ENCODE assay signal across 13 mouse cellular contexts in the genomic region with DNA sequence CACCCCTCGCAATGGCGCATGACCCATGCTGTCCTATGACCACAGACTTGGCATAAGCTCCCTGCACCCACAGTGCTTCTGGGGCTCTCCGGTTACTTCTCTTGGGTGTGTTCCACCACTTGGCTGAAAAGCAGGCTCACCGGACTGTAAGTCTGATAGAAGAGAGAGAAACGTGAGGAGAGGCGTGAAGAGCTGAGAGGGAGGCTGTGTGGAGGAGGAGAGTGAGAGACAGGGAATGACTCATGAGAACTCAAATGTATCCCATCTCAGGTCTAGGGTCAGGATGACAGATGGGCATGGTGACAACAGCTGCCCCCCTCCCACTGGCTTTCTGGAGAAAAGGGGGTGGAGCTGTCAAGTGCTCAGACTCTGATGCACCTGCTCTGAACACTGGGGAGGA. TPM values are rescaled to one million over a fixed set of nuclear protein-coding genes. Genes with fewer than 3 reads are reported as not detected.
DNase-seq lines count a peak whose midpoint lies in the region; ATAC-seq lines count a peak whose summit lies in the region.
"Had no signal": no experiment of that assay in that cellular context is flagged by ENCODE, and none has a peak within 500 bp of the region (broad histone marks: within the 10 kb centered on the region; RNA-seq: fewer than 3 reads in every experiment).

No protein-coding gene starts in this region.

- no peaks in the 10 kb centered on the region for H3K4me1 ChIP-seq in embryonic facial prominence, embryonic 14.5 days (ENCODE audit: control insufficient read depth, insufficient read depth, low read length)
- peaks cover 17% of the 10 kb centered on the region for H3K4me1 ChIP-seq in embryonic facial prominence, embryonic 10.5 days
- peaks cover 9% of the 10 kb centered on the region for H3K4me1 ChIP-seq in kidney, embryonic 15.5 days
- H3K4me1 ChIP-seq: embryonic facial prominence, embryonic 12.5 days; liver, embryonic 15.5 days had no signal

- DNase-seq in embryonic facial prominence, embryonic 14.5 days (ENCODE audit: low spot score), result peak; percentile 24
- DNase-seq in embryonic facial prominence, embryonic 10.5 days (ENCODE audit: low spot score), result no peak
- no peak for DNase-seq in kidney, postnatal 10 days
- peak; percentile 81 for DNase-seq in right cerebral cortex, adult 18-20 months
- DNase-seq in right cerebral cortex, postnatal 4 days, result no peak
- peak; percentile 76 to 80 for DNase-seq in right cerebral cortex, postnatal 36 days (ENCODE audit: low spot score in 2 of 2)
- DNase-seq in adipocyte (ENCODE audit: low spot score), result no peak
- DNase-seq: adrenal gland, adult 8-10 months; heart, postnatal 10 days; kidney, postnatal 36 days had no signal

- no peak overlapping the region for H3K9ac ChIP-seq in embryonic facial prominence, embryonic 14.5 days (ENCODE audit: low read depth, low read length)
- H3K9ac ChIP-seq in kidney, embryonic 15.5 days, result no peak overlapping the region
- H3K9ac ChIP-seq: embryonic facial prominence, embryonic 12.5 days; liver, embryonic 15.5 days had no signal

- H3K4me2 ChIP-seq in embryonic facial prominence, embryonic 14.5 days (ENCODE audit: low read depth, low read length), result no peak overlapping the region
- H3K4me2 ChIP-seq in kidney, embryonic 15.5 days, result no peak overlapping the region
- H3K4me2 ChIP-seq: embryonic facial prominence, embryonic 12.5 days; liver, embryonic 15.5 days had no signal

- 59% methylated on average over 6 of the region's 6 CpGs for WGBS in embryonic facial prominence, embryonic 14.5 days
- WGBS in embryonic facial prominence, embryonic 10.5 days, result 80% methylated on average over 6 of the region's 6 CpGs
- 43% methylated on average over 6 of the region's 6 CpGs for WGBS in kidney, embryonic 15.5 days

- H3K36me3 ChIP-seq in embryonic facial prominence, embryonic 14.5 days (ENCODE audit: control insufficient read depth, insufficient read depth, low read length), result no peaks in the 10 kb centered on the region
- H3K36me3 ChIP-seq in embryonic facial prominence, embryonic 10.5 days (replicated peaks), result no peaks in the 10 kb centered on the region
- H3K36me3 ChIP-seq in kidney, embryonic 15.5 days, result no peaks in the 10 kb centered on the region
- H3K36me3 ChIP-seq: embryonic facial prominence, embryonic 12.5 days; liver, embryonic 15.5 days had no signal

- H3K27ac ChIP-seq in embryonic facial prominence, embryonic 14.5 days (replicated peaks; ENCODE audit: low read depth, low read length), result no peak overlapping the region
- no peak overlapping the region for H3K27ac ChIP-seq in embryonic facial prominence, embryonic 10.5 days (replicated peaks)
- no peak overlapping the region for H3K27ac ChIP-seq in kidney, embryonic 15.5 days
- H3K27ac ChIP-seq: embryonic facial prominence, embryonic 12.5 days; liver, embryonic 15.5 days had no signal

- peaks cover 10% of the 10 kb centered on the region for H3K27me3 ChIP-seq in embryonic facial prominence, embryonic 14.5 days (replicated peaks; ENCODE audit: control insufficient read depth, insufficient read depth, low read length)
- H3K27me3 ChIP-seq in embryonic facial prominence, embryonic 10.5 days (replicated peaks; ENCODE audit: low read depth, poor library complexity, severe bottlenecking), result peaks cover 22% of the 10 kb centered on the region
- H3K27me3 ChIP-seq in kidney, embryonic 15.5 days, result peaks cover 24% of the 10 kb centered on the region
- H3K27me3 ChIP-seq: embryonic facial prominence, embryonic 12.5 days had no signal

- no peaks in the 10 kb centered on the region for H3K9me3 ChIP-seq in embryonic facial prominence, embryonic 14.5 days (ENCODE audit: control insufficient read depth, low read length)
- no peaks in the 10 kb centered on the region for H3K9me3 ChIP-seq in embryonic facial prominence, embryonic 10.5 days
- H3K9me3 ChIP-seq in kidney, embryonic 15.5 days (replicated peaks), result no peaks in the 10 kb centered on the region
- H3K9me3 ChIP-seq: embryonic facial prominence, embryonic 12.5 days; liver, embryonic 15.5 days had no signal

- H3K4me3 ChIP-seq in embryonic facial prominence, embryonic 14.5 days (ENCODE audit: low read depth, low read length), result no peak overlapping the region
- H3K4me3 ChIP-seq in embryonic facial prominence, embryonic 10.5 days, result no peak overlapping the region
- no peak overlapping the region for H3K4me3 ChIP-seq in kidney, embryonic 15.5 days (replicated peaks)
- H3K4me3 ChIP-seq: embryonic facial prominence, embryonic 12.5 days; liver, embryonic 15.5 days had no signal

- peak; percentile 47; the same call in 1 of the 2 replicates for ATAC-seq in embryonic facial prominence, embryonic 14.5 days (ENCODE audit: low read depth)
- ATAC-seq in kidney, embryonic 15.5 days (replicated peaks; ENCODE audit: low FRiP score), result peak; percentile 68

RNA-seq across cellular contexts. Expression of a gene that starts 34.5 kb away (rescaled TPM):
- polyA plus RNA-seq in embryonic facial prominence, embryonic 14.5 days (2014; fragmentation: Nextera tagmentation; extraction: Ambion mirVana), result 9.4 and 9.9 TPM in 2 replicates
- 6.7 and 8.1 TPM in 2 replicates for polyA plus RNA-seq in embryonic facial prominence, embryonic 10.5 days (2016; fragmentation: Nextera tagmentation; extraction: Ambion mirVana)
- polyA plus RNA-seq in kidney, embryonic 15.5 days (2015; fragmentation: Nextera tagmentation; extraction: Ambion mirVana), result 2.3 and 3.2 TPM in 2 replicates

RNA-seq across cellular contexts. Expression of a gene that starts 59.8 kb away (rescaled TPM):
- 1.8 and 2.8 TPM in 2 replicates for polyA plus RNA-seq in embryonic facial prominence, embryonic 14.5 days (2014; fragmentation: Nextera tagmentation; extraction: Ambion mirVana)
- polyA plus RNA-seq in embryonic facial prominence, embryonic 10.5 days (2016; fragmentation: Nextera tagmentation; extraction: Ambion mirVana), result 0.47 and 0.82 TPM in 2 replicates
- polyA plus RNA-seq in kidney, embryonic 15.5 days (2015; fragmentation: Nextera tagmentation; extraction: Ambion mirVana), result 0.48 and 0.50 TPM in 2 replicates
- polyA plus RNA-seq: liver, embryonic 15.5 days had no signal

Comparison
In these comparisons a context has a peak if more than half of its experiments do, and no peak if none do; other contexts are left out.
1. DNase-seq: peak in embryonic facial prominence, embryonic 14.5 days (single experiment), right cerebral cortex, adult 18-20 months (single experiment) and right cerebral cortex, postnatal 36 days (2 of 2); none in embryonic facial prominence, embryonic 10.5 days (single experiment), kidney, postnatal 10 days (single experiment), right cerebral cortex, postnatal 4 days (single experiment) and adipocyte (single experiment).